Mouse (Mus musculus) thymus, adult 2 months (tissue): Measurements from ENCODE around the gene Syngr3. TPM values are rescaled to one million over a fixed set of nuclear protein-coding genes. Genes with fewer than 3 reads are reported as not detected.

Experiments
- DNase-seq: peaks from one replicate; pipeline ENCODE4 v3.0.0; 2021
- H3K27ac ChIP-seq: fragments of 200-500 bp; 2 replicates; pipeline ENCODE4 v1.5.1; 2012; ENCODE audit warnings: low read length, control low read depth; ENCODE audit not compliant: control insufficient read depth, insufficient read depth
- H3K27me3 ChIP-seq: fragments of 200-500 bp; 2 replicates; pipeline ENCODE4 v1.6.1; 2012; ENCODE audit warnings: mild to moderate bottlenecking, low read length, moderate library complexity, mixed read lengths; ENCODE audit not compliant: control insufficient read depth, insufficient read depth
- H3K36me3 ChIP-seq: fragments of 200-500 bp; 2 replicates; pipeline ENCODE4 v1.6.1; 2012; ENCODE audit warnings: mild to moderate bottlenecking, low read length, moderate library complexity; ENCODE audit not compliant: control insufficient read depth, insufficient read depth
- H3K4me1 ChIP-seq: fragments of 200-500 bp; replicated peaks from 2 replicates; pipeline ENCODE4 v1.6.1; 2012; ENCODE audit warnings: low read length; ENCODE audit not compliant: control insufficient read depth, insufficient read depth
- H3K4me3 ChIP-seq: fragments of 200-500 bp; 2 replicates; pipeline ENCODE4 v1.5.1; 2012; ENCODE audit warnings: mild to moderate bottlenecking, low read length, control low read depth, moderate library complexity; ENCODE audit not compliant: control insufficient read depth, insufficient read depth
- CTCF ChIP-seq: fragments of 200-500 bp; IDR thresholded peaks from 2 replicates; pipeline ENCODE4 v1.5.1; 2012; ENCODE audit warnings: mild to moderate bottlenecking, control low read depth, low read length, moderate library complexity, borderline replicate concordance; ENCODE audit not compliant: control insufficient read depth, poor library complexity, insufficient read depth; ENCODE audit errors: extremely low read depth
- POLR2A ChIP-seq: fragments of 200-500 bp; IDR thresholded peaks from 2 replicates; pipeline ENCODE4 v1.6.1; 2012; ENCODE audit warnings: mild to moderate bottlenecking, low read length, control low read depth, moderate library complexity; ENCODE audit not compliant: control insufficient read depth, poor library complexity, insufficient read depth; ENCODE audit errors: extremely low read depth
- WGBS: fragments of 180-500 bp; shearing (Covaris S2); methylation state at CpG from one replicate; pipeline ENCODE4 v1.1.7; 2018; 5-methylcytosine and 5-hydroxymethylcytosine counted together
- polyA plus RNA-seq: library from polyadenylated mRNA; depleted of rRNA; stranded (reverse); fragments of >200 nt; gene quantifications from 2 replicates; pipeline ENCODE4 v1.2.3, GENCODE M21; 2012

Gene Syngr3
- polyA plus RNA-seq, 1 experiment = 0.32 TPM

GRCm38 (mm10) chr17:24695326-24696010 is 5.7 kb upstream of the Syngr3 start:
- Histone ChIP-seq H3K36me3 (no peaks in the 10 kb centered on the region), H3K4me3 (peak overlapping the region; percentile 71), H3K4me1 (peaks cover 17% of the 10 kb centered on the region), H3K27me3 (0 out of 2 replicates have a peak, but pooled peaks cover 2% of the 10 kb centered on the region), H3K27ac (no peak overlapping the region)
- 21% methylated on average over 51 of the region's 51 CpGs for WGBS
- DNase-seq = no peak
- TF ChIP-seq CTCF = no peak
- no peak for TF ChIP-seq POLR2A

DNA sequence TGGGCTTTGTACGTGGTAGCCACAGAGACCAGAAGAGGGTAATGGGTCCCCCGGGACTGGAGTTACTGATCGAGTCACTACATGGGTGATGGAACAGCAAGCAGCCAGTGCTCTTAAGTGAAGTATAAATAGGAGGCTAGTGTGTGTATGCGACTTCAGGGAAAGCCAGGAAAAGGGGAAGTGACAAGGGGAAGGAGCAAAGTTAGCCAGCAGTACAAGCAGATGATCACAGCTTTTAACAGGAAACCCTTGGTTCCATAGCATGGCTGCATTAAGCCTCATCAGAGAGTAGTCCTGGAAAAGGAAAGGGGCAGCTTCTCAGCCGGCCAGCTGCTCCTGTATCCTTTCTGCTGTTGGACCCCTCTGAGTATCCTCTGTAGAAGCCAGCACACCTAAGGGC is 2.6 kb upstream of the Syngr3 start:
- no peak overlapping the region for H3K4me3 ChIP-seq
- TF ChIP-seq POLR2A (no peak), CTCF (no peak)
- H3K27ac ChIP-seq = no peak overlapping the region
- no peak for DNase-seq
- H3K27me3 ChIP-seq = peaks cover 15% of the 10 kb centered on the region
- 81% methylated on average over 5 of the region's 5 CpGs for WGBS
- H3K36me3 ChIP-seq = no peaks in the 10 kb centered on the region
- peaks cover 17% of the 10 kb centered on the region for H3K4me1 ChIP-seq

GRCm38 (mm10) chr17:24687599-24687998 is 2.2 kb downstream of the Syngr3 start:
- Histone ChIP-seq H3K4me1 (peaks cover 22% of the 10 kb centered on the region), H3K27ac (no peak overlapping the region), H3K36me3 (no peaks in the 10 kb centered on the region), H3K4me3 (peak overlapping the region; percentile 40), H3K27me3 (peaks cover 15% of the 10 kb centered on the region)
- TF ChIP-seq CTCF (no peak), POLR2A (no peak)
- 22% methylated on average over 23 of the region's 23 CpGs for WGBS
- DNase-seq = no peak

DNA sequence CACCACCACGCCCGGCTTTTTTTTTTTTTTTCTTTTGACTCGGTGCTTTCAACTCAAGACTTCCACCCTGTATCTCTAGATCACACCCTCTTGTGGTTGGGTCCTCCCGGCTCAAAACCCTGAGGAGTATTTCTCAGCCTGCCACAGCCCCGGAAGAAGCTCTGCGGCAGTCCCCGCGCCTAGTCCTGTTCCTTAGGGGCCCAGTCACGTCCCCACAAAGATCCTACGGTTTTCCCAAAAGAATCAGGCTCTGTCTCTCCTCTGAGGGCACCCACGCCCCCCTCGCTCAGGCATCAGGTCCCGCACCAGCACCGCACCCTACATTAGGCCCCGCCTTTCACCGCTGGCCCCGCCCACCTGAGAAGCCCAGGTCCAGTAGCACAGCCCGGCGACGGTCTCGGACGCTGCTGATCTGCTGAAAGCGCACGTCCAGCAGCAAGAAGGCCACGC is 2.6 kb downstream of the Syngr3 start:
- no peak overlapping the region for H3K27ac ChIP-seq
- H3K4me1 ChIP-seq = peaks cover 22% of the 10 kb centered on the region
- peaks cover 15% of the 10 kb centered on the region for H3K27me3 ChIP-seq
- TF ChIP-seq CTCF = no peak
- TF ChIP-seq POLR2A = no peak
- peak; percentile 72 for DNase-seq
- no peaks in the 10 kb centered on the region for H3K36me3 ChIP-seq
- peak overlapping the region; percentile 40 for H3K4me3 ChIP-seq
- under 1% methylated on average over 25 of the region's 25 CpGs for whole genome bisulfite sequencing

DNA sequence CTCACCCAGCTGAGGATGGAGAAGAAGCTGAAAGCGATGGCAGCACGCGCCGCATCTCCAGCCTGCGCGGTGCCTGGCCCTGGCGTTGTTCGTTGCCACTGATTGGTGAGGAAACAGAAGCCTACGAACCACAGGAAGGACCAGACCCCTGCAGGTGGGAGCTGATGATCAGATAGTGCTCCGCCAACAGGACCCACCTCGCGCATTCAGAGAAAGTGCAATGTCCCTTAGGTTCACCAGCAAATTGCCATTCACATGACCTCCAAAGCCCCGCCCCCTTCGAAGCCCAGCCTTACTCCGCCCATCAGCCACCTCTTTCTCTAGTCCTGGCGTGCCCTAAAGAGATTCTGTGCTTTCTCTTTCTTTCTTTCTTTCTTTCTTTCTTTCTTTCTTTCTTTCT is 3.2 kb downstream of the Syngr3 start:
- WGBS = 37% methylated on average over 16 of the region's 16 CpGs
- H3K4me3 ChIP-seq = no peak overlapping the region

DNA sequence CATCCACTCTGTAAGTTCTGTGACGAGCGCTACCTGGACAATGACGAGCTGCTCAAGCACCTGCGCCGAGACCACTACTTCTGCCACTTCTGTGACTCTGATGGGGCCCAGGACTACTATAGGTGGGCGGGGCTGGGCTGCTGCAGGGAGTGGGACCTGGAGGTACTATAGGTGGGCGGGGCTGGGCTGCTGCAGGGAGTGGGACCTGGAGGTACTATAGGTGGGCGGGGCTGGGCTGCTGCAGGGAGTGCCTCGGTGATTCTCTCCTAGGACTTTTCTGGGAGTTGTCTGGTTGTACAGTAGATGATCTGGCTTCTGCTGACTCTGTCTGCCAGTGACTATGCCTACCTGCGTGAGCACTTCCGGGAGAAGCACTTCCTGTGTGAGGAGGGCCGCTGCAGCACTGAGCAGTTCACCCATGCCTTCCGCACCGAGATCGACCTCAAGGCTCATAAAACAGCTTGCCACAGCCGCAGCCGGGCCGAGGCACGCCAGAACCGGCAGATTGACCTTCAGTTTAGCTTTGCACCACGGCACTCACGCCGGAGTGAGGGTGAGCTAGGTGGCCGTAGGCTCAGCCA is 12.2 kb downstream of the Syngr3 start:
- TF ChIP-seq POLR2A = no peak
- TF ChIP-seq CTCF = no peak
- no peaks in the 10 kb centered on the region for H3K4me1 ChIP-seq
- no peak for DNase-seq
- peaks cover 22% of the 10 kb centered on the region; the same call in 1 of the 2 replicates for H3K36me3 ChIP-seq
- no peak overlapping the region for H3K27ac ChIP-seq
- WGBS = 98% methylated on average over 24 of the region's 24 CpGs
- H3K27me3 ChIP-seq = no peaks in the 10 kb centered on the region
- H3K4me3 ChIP-seq = no peak overlapping the region

More for the DNA sequence above, 3.2 kb downstream of the Syngr3 start:
- Histone ChIP-seq H3K4me1 (peaks cover 22% of the 10 kb centered on the region), H3K36me3 (no peaks in the 10 kb centered on the region), H3K27ac (no peak overlapping the region), H3K27me3 (peaks cover 15% of the 10 kb centered on the region)
- peak; percentile 34 for DNase-seq
- TF ChIP-seq CTCF = no peak
